Mouse (Mus musculus): ENCODE results near the gene Tsen54. TPM values are rescaled to one million over a fixed set of nuclear protein-coding genes. Genes with fewer than 3 reads are reported as not detected.

Tsen54 gene
- polyA plus RNA-seq, 1 experiment from 2014 or later, result 28.8 TPM

DNA sequence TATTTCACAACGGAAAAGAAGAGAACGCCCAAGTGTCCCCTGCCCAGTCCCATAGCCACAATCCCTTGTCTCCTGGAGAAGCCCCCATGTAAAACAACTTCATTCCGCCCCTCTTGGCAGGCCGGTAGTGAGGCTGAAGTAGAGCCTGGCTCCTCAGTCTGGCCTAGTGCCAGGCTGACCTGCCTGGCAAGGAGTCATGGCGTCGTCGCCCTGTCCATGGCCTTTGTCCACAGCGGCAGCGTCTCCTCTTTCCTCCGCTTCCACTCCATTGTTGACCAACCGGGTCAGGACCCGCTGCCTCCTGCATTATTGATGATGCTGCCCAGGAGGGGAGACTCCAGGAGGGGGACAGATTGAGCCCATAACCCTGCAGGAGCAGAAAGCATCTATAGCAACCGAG, 43.4 kb downstream of the Tsen54 start:
- H3K4me3 ChIP-seq, result peak overlapping the region; percentile 37; the same call in 1 of the 2 replicates
- H3K4me1 ChIP-seq, result peaks cover 20% of the 10 kb centered on the region
- H3K9me3 ChIP-seq (replicated peaks), result no peaks in the 10 kb centered on the region
- no peak for ATAC-seq (ENCODE audit: low FRiP score)
- H3K27me3 ChIP-seq, result peaks cover 65% of the 10 kb centered on the region
- no peak overlapping the region for H3K9ac ChIP-seq
- H3K27ac ChIP-seq, result no peak overlapping the region
- H3K4me2 ChIP-seq (replicated peaks), result 0 out of 2 replicates have a peak overlapping the region, but pooled peaks have one; percentile 51
- WGBS, result 35% methylated on average over 13 of the region's 13 CpGs
- no peaks in the 10 kb centered on the region for H3K36me3 ChIP-seq

DNA sequence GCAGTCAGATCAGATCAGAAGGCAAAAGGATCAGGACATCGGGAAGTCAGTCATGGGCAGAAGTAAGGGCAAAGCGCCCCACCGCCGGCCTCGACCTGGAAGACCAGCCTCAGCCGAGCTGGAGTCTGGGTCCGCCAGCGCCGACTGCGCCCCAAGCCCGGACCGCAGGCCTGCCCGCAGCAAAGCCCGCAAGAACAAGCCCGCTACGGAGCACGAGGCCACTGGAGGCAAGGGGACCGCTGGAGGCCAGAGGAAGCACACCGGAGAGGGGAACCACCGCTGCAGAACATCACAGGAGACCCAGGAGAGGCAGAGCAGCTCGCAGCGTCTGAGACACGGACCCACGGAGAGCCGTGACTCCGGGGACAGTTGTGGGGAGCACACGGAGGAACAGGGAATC, 43.8 kb downstream of the Tsen54 start, which contains the start of gene Myo15b:
Myo15b (plus strand) TSS at position 53 of the 400 bp plus-strand sequence.
- H3K36me3 ChIP-seq, result no peaks in the 10 kb centered on the region
- H3K9ac ChIP-seq, result peak within 1 kb of the TSS; percentile 53
- H3K4me1 ChIP-seq, result peaks cover 20% of the 10 kb centered on the region
- H3K27me3 ChIP-seq, result peaks cover 70% of the 10 kb centered on the region
- no peak within 1 kb of the TSS for H3K27ac ChIP-seq
- H3K4me3 ChIP-seq, result peak within 1 kb of the TSS; percentile 37
- H3K4me2 ChIP-seq (replicated peaks), result peak within 1 kb of the TSS; percentile 51
- ATAC-seq (ENCODE audit: low FRiP score), result no peak
- H3K9me3 ChIP-seq (replicated peaks), result no peaks in the 10 kb centered on the region
- WGBS, result 8% methylated on average over 27 of the region's 27 CpGs

DNA sequence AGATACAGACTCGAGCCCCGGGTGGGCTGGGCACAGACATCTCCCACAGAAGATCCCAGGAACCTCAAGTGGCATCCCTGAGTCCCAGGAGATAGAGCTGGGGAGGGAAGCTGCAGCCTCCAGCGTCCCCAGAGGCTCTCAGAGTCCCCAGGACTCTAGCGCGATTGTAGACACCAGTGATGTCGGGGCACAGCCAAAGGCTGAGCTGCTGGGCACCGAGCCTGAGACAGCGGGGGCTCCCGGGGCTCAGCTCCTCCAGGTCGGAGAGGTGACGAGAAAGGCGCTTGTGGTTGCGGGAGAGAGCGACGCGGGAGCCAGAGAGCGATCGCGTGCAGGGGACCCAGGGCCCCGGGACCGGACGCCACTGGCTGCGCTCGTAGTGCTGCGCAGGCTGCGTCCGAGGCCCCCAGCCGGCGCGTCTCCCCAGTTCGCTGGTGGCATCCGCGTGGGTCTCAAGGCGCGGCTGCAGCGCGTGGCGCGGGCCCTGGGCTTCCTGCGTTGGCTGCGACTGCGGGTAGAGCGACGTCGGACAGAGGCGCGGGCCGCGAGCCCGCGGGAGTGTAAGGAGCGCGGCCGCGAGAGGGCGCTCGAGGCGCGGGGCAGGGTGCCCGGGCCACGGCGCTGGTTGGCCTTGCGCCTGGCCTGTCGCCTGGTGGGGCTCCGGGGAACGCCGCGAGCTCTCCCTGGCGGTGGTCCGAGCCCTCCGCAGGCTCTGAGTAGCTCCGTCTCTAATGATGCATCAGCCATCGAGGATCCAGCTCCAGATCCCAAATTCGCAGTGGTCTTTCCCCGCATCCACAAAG, 44.8 kb downstream of the Tsen54 start:
- H3K9me3 ChIP-seq (replicated peaks), result no peaks in the 10 kb centered on the region
- no peak overlapping the region for H3K27ac ChIP-seq
- H3K9ac ChIP-seq, result peak overlapping the region; percentile 53; the same call in 1 of the 2 replicates
- peaks cover 70% of the 10 kb centered on the region for H3K27me3 ChIP-seq
- peak overlapping the region; percentile 51 for H3K4me2 ChIP-seq (replicated peaks)
- H3K36me3 ChIP-seq, result no peaks in the 10 kb centered on the region
- peaks cover 20% of the 10 kb centered on the region for H3K4me1 ChIP-seq
- ATAC-seq (ENCODE audit: low FRiP score), result peak; percentile 83; the same call in 1 of the 2 replicates
- WGBS, result 2% methylated on average over 75 of the region's 75 CpGs
- H3K4me3 ChIP-seq, result peak overlapping the region; percentile 37

DNA sequence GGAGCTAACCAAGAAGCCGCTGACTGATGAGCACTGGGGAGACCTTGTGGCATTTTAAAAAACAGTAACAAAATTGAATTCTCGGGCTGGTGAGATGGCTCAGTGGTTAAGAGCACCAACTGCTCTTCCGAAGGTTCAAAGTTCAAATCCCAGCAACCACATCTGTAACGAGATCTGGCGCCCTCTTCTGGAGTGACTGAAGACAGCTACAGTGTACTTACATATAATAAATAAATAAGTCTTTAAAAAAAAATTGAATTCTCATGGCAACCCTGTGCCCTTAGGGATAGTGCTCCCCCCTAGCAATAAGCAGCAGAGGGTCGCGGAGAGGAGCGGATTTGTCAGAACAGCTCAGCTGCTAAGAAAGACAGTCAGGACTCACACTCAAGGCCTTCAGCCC, 49.4 kb downstream of the Tsen54 start:
- no peak overlapping the region for H3K4me3 ChIP-seq
- peaks cover 45% of the 10 kb centered on the region for H3K27me3 ChIP-seq
- no peak for ATAC-seq (ENCODE audit: low FRiP score)
- H3K9ac ChIP-seq, result no peak overlapping the region
- H3K4me1 ChIP-seq, result peaks cover 14% of the 10 kb centered on the region
- no peaks in the 10 kb centered on the region for H3K9me3 ChIP-seq (replicated peaks)
- H3K36me3 ChIP-seq, result no peaks in the 10 kb centered on the region
- WGBS, result 89% methylated on average over 8 of the region's 8 CpGs
- no peak overlapping the region for H3K4me2 ChIP-seq (replicated peaks)
- no peak overlapping the region for H3K27ac ChIP-seq

DNA sequence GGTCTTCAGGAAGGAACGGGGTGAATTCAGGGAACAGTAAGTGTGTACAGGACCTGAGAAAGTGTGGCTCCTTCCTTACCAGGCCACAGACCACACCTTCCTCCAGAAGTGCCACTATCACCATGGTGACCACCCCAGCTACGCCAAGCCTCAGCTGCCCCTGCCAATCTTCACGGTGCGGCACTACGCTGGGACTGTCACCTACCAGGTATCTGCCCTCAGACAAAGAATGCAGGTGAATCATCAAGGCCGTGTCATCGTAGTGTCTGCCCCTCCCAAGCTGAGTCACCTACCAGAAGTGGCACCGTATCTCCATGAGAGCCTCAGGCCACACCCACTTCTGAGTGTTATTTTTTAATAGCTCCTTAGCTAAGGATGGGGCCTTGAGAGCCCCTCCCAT, 54.9 kb downstream of the Tsen54 start:
- Histone ChIP-seq H3K4me3 (no peak overlapping the region), H3K9me3 (replicated peaks) (no peaks in the 10 kb centered on the region), H3K4me2 (replicated peaks) (no peak overlapping the region), H3K36me3 (no peaks in the 10 kb centered on the region), H3K4me1 (peaks cover 4% of the 10 kb centered on the region; the same call in 1 of the 2 replicates), H3K9ac (no peak overlapping the region), H3K27ac (no peak overlapping the region), H3K27me3 (no peaks in the 10 kb centered on the region)
- WGBS, result 91% methylated on average over 8 of the region's 8 CpGs
- no peak for ATAC-seq (ENCODE audit: low FRiP score)

DNA sequence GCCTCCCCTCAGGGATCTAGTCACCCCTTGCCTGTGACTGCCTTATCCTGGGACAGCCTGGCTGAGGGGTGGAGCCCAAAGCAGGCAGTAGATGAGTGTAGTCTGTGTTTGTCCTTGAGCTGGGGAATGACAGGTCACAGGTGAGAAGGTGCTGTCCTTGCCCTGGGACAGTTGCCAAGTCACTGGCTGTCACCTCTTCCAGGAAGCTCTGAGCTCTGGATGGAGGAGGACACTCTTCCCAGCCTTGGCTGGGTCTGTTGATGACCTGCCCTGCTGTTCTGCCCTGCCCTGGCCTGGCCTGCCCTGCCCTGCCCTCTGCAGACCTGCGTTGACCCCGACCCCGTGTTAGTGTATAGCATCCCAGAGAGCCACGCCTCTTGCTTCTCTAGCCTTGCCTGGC, 57.9 kb downstream of the Tsen54 start:
- Histone ChIP-seq H3K36me3 (no peaks in the 10 kb centered on the region), H3K4me2 (replicated peaks) (no peak overlapping the region), H3K27ac (no peak overlapping the region), H3K9ac (no peak overlapping the region), H3K4me1 (0 out of 2 replicates have a peak, but pooled peaks cover 3% of the 10 kb centered on the region), H3K9me3 (replicated peaks) (no peaks in the 10 kb centered on the region), H3K27me3 (no peaks in the 10 kb centered on the region), H3K4me3 (no peak overlapping the region)
- ATAC-seq (ENCODE audit: low FRiP score), result no peak
- 91% methylated on average over 4 of the region's 4 CpGs for WGBS

Small RNAs within 50 kb of the gene (microRNA-seq; reads per million reads assigned to microRNA genes)
- not detected for gene Mir5621

Other genes with a start within 250 kb of the Tsen54 start
- gene Mrps7, start 210.8 kb upstream of the Tsen54 start, polyA plus RNA-seq (2016; fragmentation: Nextera tagmentation; extraction: Ambion mirVana), result 86.0 and 86.6 TPM in 2 replicates
- 30.3 and 33.7 TPM in 2 replicates for gene Gga3, start 210.7 kb upstream of the Tsen54 start, polyA plus RNA-seq (2016; fragmentation: Nextera tagmentation; extraction: Ambion mirVana)
- 12.0 and 12.4 TPM in 2 replicates for gene Mif4gd, start 201.8 kb upstream of the Tsen54 start, polyA plus RNA-seq (2016; fragmentation: Nextera tagmentation; extraction: Ambion mirVana)
- 24.7 and 26.5 TPM in 2 replicates for gene Slc25a19, start 186.4 kb upstream of the Tsen54 start, polyA plus RNA-seq (2016; fragmentation: Nextera tagmentation; extraction: Ambion mirVana)
- 151 and 164 TPM in 2 replicates for gene Grb2, start 106.1 kb upstream of the Tsen54 start, polyA plus RNA-seq (2016; fragmentation: Nextera tagmentation; extraction: Ambion mirVana)
- 41.6 and 42.1 TPM in 2 replicates for gene Tmem94, start 49.3 kb upstream of the Tsen54 start, polyA plus RNA-seq (2016; fragmentation: Nextera tagmentation; extraction: Ambion mirVana)
- gene Caskin2, start 1.1 kb upstream of the Tsen54 start, polyA plus RNA-seq (2016; fragmentation: Nextera tagmentation; extraction: Ambion mirVana), result 17.2 and 17.9 TPM in 2 replicates
- 4.0 and 6.1 TPM in 2 replicates for gene Llgl2, start 9.3 kb downstream of the Tsen54 start, polyA plus RNA-seq (2016; fragmentation: Nextera tagmentation; extraction: Ambion mirVana)
- gene Myo15b, start 43.7 kb downstream of the Tsen54 start, polyA plus RNA-seq (2016; fragmentation: Nextera tagmentation; extraction: Ambion mirVana), result 0.05 and 0.12 TPM in 2 replicates
- 2.3 and 4.2 TPM in 2 replicates for gene Smim5, start 85.2 kb downstream of the Tsen54 start, polyA plus RNA-seq (2016; fragmentation: Nextera tagmentation; extraction: Ambion mirVana)
- 1.3 TPM in 2 replicates for gene Smim6, start 97.3 kb downstream of the Tsen54 start, polyA plus RNA-seq (2016; fragmentation: Nextera tagmentation; extraction: Ambion mirVana)
- gene Sap30bp, start 118.6 kb downstream of the Tsen54 start, polyA plus RNA-seq (2016; fragmentation: Nextera tagmentation; extraction: Ambion mirVana), result 51.0 and 54.4 TPM in 2 replicates
- 31.8 and 34.7 TPM in 2 replicates for gene Recql5, start 118.8 kb downstream of the Tsen54 start, polyA plus RNA-seq (2016; fragmentation: Nextera tagmentation; extraction: Ambion mirVana)
- 1.7 and 2.1 TPM in 2 replicates for gene Itgb4, start 160.0 kb downstream of the Tsen54 start, polyA plus RNA-seq (2016; fragmentation: Nextera tagmentation; extraction: Ambion mirVana)
- 109 and 115 TPM in 2 replicates for gene Galk1, start 198.0 kb downstream of the Tsen54 start, polyA plus RNA-seq (2016; fragmentation: Nextera tagmentation; extraction: Ambion mirVana)
- 2,216 and 2,474 TPM in 2 replicates for gene H3f3b, start 213.2 kb downstream of the Tsen54 start, polyA plus RNA-seq (2016; fragmentation: Nextera tagmentation; extraction: Ambion mirVana)
- 48.8 and 49.1 TPM in 2 replicates for gene Unk, start 215.6 kb downstream of the Tsen54 start, polyA plus RNA-seq (2016; fragmentation: Nextera tagmentation; extraction: Ambion mirVana)